Mouse (Mus musculus) kidney, adult 2 months (tissue): ENCODE results near the gene Brpf3. TPM values are rescaled to one million over a fixed set of nuclear protein-coding genes. Genes with fewer than 3 reads are reported as not detected.

Source experiments
- DNase-seq: peaks from one replicate; pipeline ENCODE4 v3.0.0; 2021
- H3K27ac ChIP-seq: fragments of 200-500 bp; 2 replicates; pipeline ENCODE4 v1.5.1; 2012; ENCODE audit warnings: low read depth, low read length, control low read depth, inconsistent platforms; ENCODE audit not compliant: insufficient read depth
- H3K27me3 ChIP-seq: fragments of 200-500 bp; replicated peaks from 2 replicates; pipeline ENCODE4 v1.6.1; 2012; ENCODE audit warnings: mild to moderate bottlenecking, moderate library complexity, low read length, inconsistent platforms; ENCODE audit not compliant: control insufficient read depth, insufficient read depth
- H3K36me3 ChIP-seq: fragments of 200-500 bp; 2 replicates; pipeline ENCODE4 v1.6.1; 2012; ENCODE audit warnings: mild to moderate bottlenecking, moderate library complexity, low read length, inconsistent platforms; ENCODE audit not compliant: control insufficient read depth, insufficient read depth
- H3K4me1 ChIP-seq: fragments of 200-500 bp; 2 replicates; pipeline ENCODE4 v1.6.1; 2011; ENCODE audit warnings: low read length; ENCODE audit not compliant: control insufficient read depth, insufficient read depth
- H3K4me3 ChIP-seq: fragments of 200-500 bp; 2 replicates; pipeline ENCODE4 v1.5.1; 2011; ENCODE audit warnings: mild to moderate bottlenecking, low read depth, low read length, control low read depth; ENCODE audit not compliant: insufficient read depth
- CTCF ChIP-seq: fragments of 200-500 bp; conservative IDR thresholded peaks from 2 replicates; pipeline ENCODE4 v1.5.1; 2011; ENCODE audit warnings: low read depth, mild to moderate bottlenecking, control low read depth, low read length, moderate library complexity, mixed read lengths; ENCODE audit not compliant: insufficient read depth, insufficient read length
- POLR2A ChIP-seq: fragments of 200-500 bp; IDR thresholded peaks from one replicate; pipeline ENCODE4 v1.6.1; 2011; ENCODE audit warnings: low read depth, low read length, control low read depth
- WGBS: fragments of 180-500 bp; shearing (Covaris S2); methylation state at CpG from one replicate; pipeline ENCODE4 v1.1.7; 2018; 5-methylcytosine and 5-hydroxymethylcytosine counted together
- polyA plus RNA-seq: library from polyadenylated mRNA; depleted of rRNA; stranded (reverse); fragments of >200 nt; gene quantifications from 2 replicates; pipeline ENCODE4 v1.2.3, GENCODE M21; 2012

Brpf3 gene
- polyA plus RNA-seq, 1 experiment, result 31.3 TPM

GRCm38 (mm10) chr17:28864464-28864863 is 63.6 kb downstream of the Brpf3 start:
- Histone ChIP-seq H3K27ac (no peak overlapping the region), H3K27me3 (no peaks in the 10 kb centered on the region), H3K4me1 (no peaks in the 10 kb centered on the region), H3K36me3 (no peaks in the 10 kb centered on the region), H3K4me3 (no peak overlapping the region)
- 53% methylated on average over 6 of the region's 6 CpGs for WGBS
- TF ChIP-seq POLR2A (no peak), CTCF (no peak)
- no peak for DNase-seq

GRCm38 (mm10) chr17:28866921-28867320 is 66.0 kb downstream of the Brpf3 start:
- Histone ChIP-seq H3K36me3 (no peaks in the 10 kb centered on the region), H3K27me3 (no peaks in the 10 kb centered on the region), H3K4me3 (no peak overlapping the region), H3K4me1 (no peaks in the 10 kb centered on the region), H3K27ac (no peak overlapping the region)
- no peak for TF ChIP-seq CTCF
- no peak for TF ChIP-seq POLR2A
- no peak for DNase-seq

- WGBS, result 94% methylated on average over 4 of the region's 4 CpGs
- Histone ChIP-seq H3K27ac (no peak overlapping the region), H3K27me3 (no peaks in the 10 kb centered on the region), H3K4me1 (no peaks in the 10 kb centered on the region), H3K36me3 (no peaks in the 10 kb centered on the region), H3K4me3 (no peak overlapping the region)
- no peak for DNase-seq
- TF ChIP-seq CTCF (no peak), POLR2A (no peak)
Measured at GRCm38 (mm10) chr17:28867381-28867780, 66.5 kb downstream of the Brpf3 start.

GRCm38 (mm10) chr17:28869412-28870110 is 68.7 kb downstream of the Brpf3 start:
- H3K27me3 ChIP-seq, result no peaks in the 10 kb centered on the region
- 74% methylated on average over 9 of the region's 9 CpGs for WGBS
- H3K4me1 ChIP-seq, result no peaks in the 10 kb centered on the region
- no peak for DNase-seq
- TF ChIP-seq CTCF (no peak), POLR2A (no peak)
- H3K27ac ChIP-seq, result no peak overlapping the region
- H3K36me3 ChIP-seq, result no peaks in the 10 kb centered on the region
- no peak overlapping the region for H3K4me3 ChIP-seq

- WGBS, result 74% methylated on average over 5 of the region's 5 CpGs
- Histone ChIP-seq H3K36me3 (no peaks in the 10 kb centered on the region), H3K4me3 (no peak overlapping the region), H3K4me1 (peaks cover 6% of the 10 kb centered on the region), H3K27ac (no peak overlapping the region), H3K27me3 (no peaks in the 10 kb centered on the region)
- TF ChIP-seq POLR2A, result no peak
- no peak for TF ChIP-seq CTCF
- no peak for DNase-seq
Measured at GRCm38 (mm10) chr17:28870435-28870834, 69.5 kb downstream of the Brpf3 start.

GRCm38 (mm10) chr17:28871831-28872230 is 70.9 kb downstream of the Brpf3 start:
- 68% methylated on average over 11 of the region's 11 CpGs for WGBS
- Histone ChIP-seq H3K4me3 (no peak overlapping the region), H3K27me3 (no peaks in the 10 kb centered on the region), H3K27ac (no peak overlapping the region), H3K4me1 (peaks cover 8% of the 10 kb centered on the region), H3K36me3 (no peaks in the 10 kb centered on the region)
- TF ChIP-seq POLR2A, result no peak
- TF ChIP-seq CTCF, result no peak
- no peak for DNase-seq

GRCm38 (mm10) chr17:28872322-28872721 is 71.4 kb downstream of the Brpf3 start:
- Histone ChIP-seq H3K4me3 (no peak overlapping the region), H3K4me1 (peaks cover 8% of the 10 kb centered on the region), H3K27ac (no peak overlapping the region), H3K36me3 (no peaks in the 10 kb centered on the region), H3K27me3 (no peaks in the 10 kb centered on the region)
- no peak for DNase-seq
- 90% methylated on average over 7 of the region's 7 CpGs for WGBS
- TF ChIP-seq CTCF (no peak), POLR2A (no peak)
